Mouse (Mus musculus) left cerebral cortex, adult 2 months (tissue): ENCODE measurements around the gene Tbrg1. TPM values are rescaled to one million over a fixed set of nuclear protein-coding genes. Genes with fewer than 3 reads are reported as not detected.

Source experiments
- DNase-seq, 2 experiments: peaks; one replicate each; pipeline ENCODE4 v3.0.0; 2021 to 2022; ENCODE audit warnings: low spot score in 2 of 2, mixed read lengths in 1 of 2; ENCODE audit errors: extremely low spot score in 1 of 2
- H3K27ac ChIP-seq: fragments of 200-600 bp; 2 replicates; pipeline ENCODE4 v1.8.1; 2022
- H3K4me3 ChIP-seq: fragments of 200-600 bp; 2 replicates; pipeline ENCODE4 v1.8.1; 2022
- CTCF ChIP-seq: fragments of 200-600 bp; IDR thresholded peaks from 2 replicates; pipeline ENCODE4 v1.8.1; 2022; ENCODE audit warnings: antibody characterized with exemption, mild to moderate bottlenecking, moderate library complexity
- intact Hi-C: fragments of 180-260 bp; cut with DNase I; formaldehyde crosslinking; loops from one replicate; pipeline ENCODE4 v1.15.1; 2025
- total RNA-seq, 2 experiments: library from RNA; stranded (reverse); gene quantifications; 2 replicates each; pipeline ENCODE4 v1.2.3; 2021

Gene Tbrg1
- total RNA-seq, 2 experiments from 2014 or later: 52.5 to 59.8 TPM

GRCm38 (mm10) chr9:37609558-37609957, 47.6 kb downstream of the Tbrg1 start:
- DNase-seq: no peak
- TF ChIP-seq CTCF: no peak
- intact Hi-C loops: no loop called here
- Histone ChIP-seq H3K27ac (no peak overlapping the region), H3K4me3 (no peak overlapping the region)

DNA sequence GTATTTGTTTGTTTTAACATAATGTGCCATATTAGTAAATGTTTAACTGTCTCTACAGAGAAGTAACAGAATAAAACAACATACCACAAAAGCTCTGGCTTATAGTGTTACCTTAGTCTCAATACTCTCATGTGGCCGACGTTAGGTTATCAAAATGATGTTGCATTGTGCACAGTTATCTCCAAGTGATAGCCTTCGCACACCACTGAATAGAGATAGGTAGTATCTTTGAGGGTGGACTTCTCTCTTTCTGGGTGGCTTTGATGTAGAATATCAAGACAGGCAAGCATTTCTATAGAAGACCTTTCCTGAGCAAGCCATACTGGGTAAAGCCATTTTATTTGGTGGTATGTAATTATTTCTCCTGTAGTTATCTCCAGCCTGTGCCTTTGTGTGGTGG, 52.0 kb downstream of the Tbrg1 start:
- intact Hi-C loops: no loop called here
- no peak for DNase-seq
- no peak overlapping the region for H3K4me3 ChIP-seq
- H3K27ac ChIP-seq: no peak overlapping the region
- no peak for TF ChIP-seq CTCF

DNA sequence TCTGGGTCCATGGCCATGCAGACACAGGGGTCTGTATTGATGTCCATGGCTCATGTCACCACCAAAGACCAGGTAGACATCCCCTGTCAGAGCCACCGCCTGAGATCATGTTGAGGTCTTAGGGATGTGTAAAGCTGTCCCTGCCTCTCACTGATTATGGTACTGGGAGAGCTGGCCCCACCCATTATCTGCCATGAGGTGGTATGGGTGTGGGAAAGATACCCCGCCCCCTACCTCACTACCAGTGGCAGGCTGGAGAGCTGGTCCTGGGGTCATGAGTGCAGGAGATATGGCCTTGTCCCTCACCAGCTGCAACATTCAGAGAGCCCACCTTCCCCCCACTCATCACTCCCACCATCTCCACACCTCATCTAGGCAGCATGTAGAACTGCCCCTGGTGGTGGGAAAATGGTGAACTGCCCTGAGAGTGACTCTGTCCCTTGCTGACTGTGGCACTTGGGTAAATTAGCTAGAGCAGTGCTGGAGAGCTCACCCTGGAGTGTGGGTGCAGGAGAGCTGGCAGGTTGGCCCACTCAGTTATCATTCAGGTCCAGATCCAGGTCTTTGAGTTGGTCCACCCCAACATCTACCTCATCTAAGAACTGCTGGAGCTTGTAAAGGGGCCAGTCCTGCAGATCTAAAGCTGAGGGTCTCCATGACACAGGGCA, 56.4 kb downstream of the Tbrg1 start:
- TF ChIP-seq CTCF: no peak
- no peak for DNase-seq
- no peak overlapping the region for H3K27ac ChIP-seq
- intact Hi-C loops: no loop called here
- H3K4me3 ChIP-seq: no peak overlapping the region

Other genes with a start within 250 kb of the Tbrg1 start
- gene Robo3, start 224.1 kb downstream of the Tbrg1 start, total RNA-seq: 10 to 100 TPM; 30.9 to 34.3 TPM
- gene Msantd2, start 168.0 kb downstream of the Tbrg1 start, total RNA-seq: 10 to 100 TPM; 21.4 to 26.7 TPM
- 10 to 100 TPM; 19.6 to 22.5 TPM for gene Esam, start 129.2 kb downstream of the Tbrg1 start, total RNA-seq
- 1 to 10 TPM; 4.1 to 4.5 TPM for gene Vsig2, start 118.1 kb downstream of the Tbrg1 start, total RNA-seq
- 1,000 to 10,000 TPM; 1,927 to 1,950 TPM for gene Nrgn, start 104.4 kb downstream of the Tbrg1 start, total RNA-seq
- 10 to 100 TPM; 17.1 to 18.8 TPM for gene Siae, start 101.6 kb downstream of the Tbrg1 start, total RNA-seq
- gene Spa17, start 43.6 kb downstream of the Tbrg1 start, total RNA-seq: 1 to 10 TPM; 1.7 to 2.1 TPM
- gene Panx3, start 11.9 kb upstream of the Tbrg1 start, total RNA-seq: not detected
- gene Olfr160, start 58.9 kb upstream of the Tbrg1 start, total RNA-seq: not detected
- gene Olfr874, start 87.8 kb upstream of the Tbrg1 start, total RNA-seq: not detected
- not detected for gene Olfr875, start 114.5 kb upstream of the Tbrg1 start, total RNA-seq
- gene Olfr876, start 145.7 kb upstream of the Tbrg1 start, total RNA-seq: not detected
- gene Olfr877, start 197.0 kb upstream of the Tbrg1 start, total RNA-seq: under 1 TPM in 1 of 2 experiments, not detected in 1; 0.25 TPM
- under 1 TPM; 0.05 to 0.07 TPM for gene Olfr145, start 239.4 kb upstream of the Tbrg1 start, total RNA-seq